Mouse (Mus musculus): ENCODE data around the gene Hes5. TPM values are rescaled to one million over a fixed set of nuclear protein-coding genes. Genes with fewer than 3 reads are reported as not detected.

Gene Hes5
- polyA plus RNA-seq, 1 experiment, result not detected

- 72% methylated on average over 1 of the region's 1 CpGs for WGBS
- TF ChIP-seq CTCF (IDR thresholded peaks at IDR 0.05; ENCODE audit: insufficient read depth, low read depth, low read length) (no peak), POLR2A (IDR thresholded peaks at IDR 0.05; ENCODE audit: insufficient read depth, low read depth, low read length) (no peak)
- no peak overlapping the region for H3K4me3 ChIP-seq (ENCODE audit: insufficient read depth, low read depth, low read length)
- no peak overlapping the region for H3K27ac ChIP-seq (ENCODE audit: insufficient read depth, low read depth, low read length)
- peaks cover 6% of the 10 kb centered on the region for H3K4me1 ChIP-seq (ENCODE audit: control insufficient read depth, insufficient read depth, low read length)
Observed at GRCm38 (mm10) chr4:154937746-154938145, 23.0 kb upstream of the Hes5 start.

GRCm38 (mm10) chr4:154940156-154940555 is 20.6 kb upstream of the Hes5 start:
- Histone ChIP-seq H3K27ac (ENCODE audit: insufficient read depth, low read depth, low read length) (no peak overlapping the region), H3K4me1 (ENCODE audit: control insufficient read depth, insufficient read depth, low read length) (peaks cover 2% of the 10 kb centered on the region), H3K4me3 (ENCODE audit: insufficient read depth, low read depth, low read length) (no peak overlapping the region)
- TF ChIP-seq POLR2A (IDR thresholded peaks at IDR 0.05; ENCODE audit: insufficient read depth, low read depth, low read length) (no peak), CTCF (IDR thresholded peaks at IDR 0.05; ENCODE audit: insufficient read depth, low read depth, low read length) (no peak)
- 86% methylated on average over 2 of the region's 2 CpGs for WGBS

GRCm38 (mm10) chr4:154941831-154942230 is 18.9 kb upstream of the Hes5 start:
- Histone ChIP-seq H3K27ac (ENCODE audit: insufficient read depth, low read depth, low read length) (no peak overlapping the region), H3K4me3 (ENCODE audit: insufficient read depth, low read depth, low read length) (no peak overlapping the region), H3K4me1 (ENCODE audit: control insufficient read depth, insufficient read depth, low read length) (peaks cover 13% of the 10 kb centered on the region)
- 92% methylated on average over 5 of the region's 5 CpGs for WGBS
- TF ChIP-seq POLR2A (IDR thresholded peaks at IDR 0.05; ENCODE audit: insufficient read depth, low read depth, low read length) (no peak), CTCF (IDR thresholded peaks at IDR 0.05; ENCODE audit: insufficient read depth, low read depth, low read length) (no peak)

GRCm38 (mm10) chr4:154942632-154943322 is 17.9 kb upstream of the Hes5 start:
- TF ChIP-seq POLR2A (IDR thresholded peaks at IDR 0.05; ENCODE audit: insufficient read depth, low read depth, low read length) (no peak), CTCF (IDR thresholded peaks at IDR 0.05; ENCODE audit: insufficient read depth, low read depth, low read length) (no peak)
- Histone ChIP-seq H3K27ac (ENCODE audit: insufficient read depth, low read depth, low read length) (no peak overlapping the region), H3K4me1 (ENCODE audit: control insufficient read depth, insufficient read depth, low read length) (peaks cover 11% of the 10 kb centered on the region), H3K4me3 (ENCODE audit: insufficient read depth, low read depth, low read length) (no peak overlapping the region)
- WGBS, result 79% methylated on average over 10 of the region's 10 CpGs

GRCm38 (mm10) chr4:154943323-154944039 is 17.2 kb upstream of the Hes5 start:
- TF ChIP-seq CTCF (IDR thresholded peaks at IDR 0.05; ENCODE audit: insufficient read depth, low read depth, low read length) (no peak), POLR2A (IDR thresholded peaks at IDR 0.05; ENCODE audit: insufficient read depth, low read depth, low read length) (no peak)
- WGBS, result 89% methylated on average over 6 of the region's 6 CpGs

GRCm38 (mm10) chr4:154944121-154944590 is 16.6 kb upstream of the Hes5 start:
- TF ChIP-seq CTCF (IDR thresholded peaks at IDR 0.05; ENCODE audit: insufficient read depth, low read depth, low read length) (no peak), POLR2A (IDR thresholded peaks at IDR 0.05; ENCODE audit: insufficient read depth, low read depth, low read length) (no peak)
- peaks cover 11% of the 10 kb centered on the region for H3K4me1 ChIP-seq (ENCODE audit: control insufficient read depth, insufficient read depth, low read length)
- no peak overlapping the region for H3K4me3 ChIP-seq (ENCODE audit: insufficient read depth, low read depth, low read length)
- 27% methylated on average over 2 of the region's 2 CpGs for WGBS
- no peak overlapping the region for H3K27ac ChIP-seq (ENCODE audit: insufficient read depth, low read depth, low read length)

More at GRCm38 (mm10) chr4:154943323-154944039, 17.2 kb upstream of the Hes5 start:
- Histone ChIP-seq H3K27ac (ENCODE audit: insufficient read depth, low read depth, low read length) (no peak overlapping the region), H3K4me3 (ENCODE audit: insufficient read depth, low read depth, low read length) (no peak overlapping the region), H3K4me1 (ENCODE audit: control insufficient read depth, insufficient read depth, low read length) (peaks cover 11% of the 10 kb centered on the region)

- TF ChIP-seq POLR2A (IDR thresholded peaks at IDR 0.05; ENCODE audit: insufficient read depth, low read depth, low read length), result 0 out of 2 replicates have a peak, but pooled peaks have one; percentile 36
- TF ChIP-seq CTCF (IDR thresholded peaks at IDR 0.05; ENCODE audit: insufficient read depth, low read depth, low read length), result no peak
- Histone ChIP-seq H3K27ac (ENCODE audit: insufficient read depth, low read depth, low read length) (no peak overlapping the region), H3K4me3 (ENCODE audit: insufficient read depth, low read depth, low read length) (peak overlapping the region; percentile 38), H3K4me1 (ENCODE audit: control insufficient read depth, insufficient read depth, low read length) (peaks cover 11% of the 10 kb centered on the region)
- 4% methylated on average over 8 of the region's 8 CpGs for WGBS
Observed at GRCm38 (mm10) chr4:154946319-154946718, 14.4 kb upstream of the Hes5 start.

GRCm38 (mm10) chr4:154948066-154948939 is 12.4 kb upstream of the Hes5 start:
- Histone ChIP-seq H3K27ac (ENCODE audit: insufficient read depth, low read depth, low read length) (no peak overlapping the region), H3K4me1 (ENCODE audit: control insufficient read depth, insufficient read depth, low read length) (peaks cover 19% of the 10 kb centered on the region), H3K4me3 (ENCODE audit: insufficient read depth, low read depth, low read length) (no peak overlapping the region)
- WGBS, result 30% methylated on average over 14 of the region's 14 CpGs
- TF ChIP-seq CTCF (IDR thresholded peaks at IDR 0.05; ENCODE audit: insufficient read depth, low read depth, low read length) (no peak), POLR2A (IDR thresholded peaks at IDR 0.05; ENCODE audit: insufficient read depth, low read depth, low read length) (no peak)

Measured in olfactory bulb, adult 2 months (tissue).